Mouse (Mus musculus) hindbrain, embryonic 13.5 days (tissue): ENCODE measurements at regions not wholly inside any gene's neighbourhood (a gene's known extent, or its start where the extent isn't known, plus 50 kb on each side); places are given as distances from the start of the nearest gene placed in this dataset.

Source experiments
- ATAC-seq: fragments of 200-750 bp; cut with Nextera tagmentation; 2 replicates; pipeline ENCODE4 v1.8.0; 2017; ENCODE audit warnings: moderate TSS enrichment; ENCODE audit not compliant: low FRiP score
- H3K27ac ChIP-seq: fragments of 300-500 bp; sonication (generic); 2 replicates; pipeline ENCODE4 v1.5.1; 2015; ENCODE audit warnings: inconsistent platforms, mild to moderate bottlenecking, moderate library complexity
- H3K27me3 ChIP-seq: fragments of 300-500 bp; sonication (generic); 2 replicates; pipeline ENCODE4 v1.6.1; 2015; ENCODE audit warnings: mild to moderate bottlenecking, inconsistent platforms
- H3K36me3 ChIP-seq: fragments of 300-500 bp; sonication (generic); 2 replicates; pipeline ENCODE4 v1.6.1; 2015; ENCODE audit warnings: mild to moderate bottlenecking, inconsistent platforms
- H3K4me1 ChIP-seq: fragments of 300-500 bp; sonication (generic); replicated peaks from 2 replicates; pipeline ENCODE4 v1.6.1; 2015; ENCODE audit warnings: inconsistent platforms
- H3K4me2 ChIP-seq: fragments of 300-500 bp; sonication (generic); 2 replicates; pipeline ENCODE4 v1.6.1; 2015; ENCODE audit warnings: inconsistent platforms, mild to moderate bottlenecking, moderate library complexity
- H3K4me3 ChIP-seq: fragments of 300-500 bp; sonication (generic); 2 replicates; pipeline ENCODE4 v1.5.1; 2015; ENCODE audit warnings: mild to moderate bottlenecking, inconsistent platforms
- H3K9ac ChIP-seq: fragments of 300-500 bp; sonication (generic); 2 replicates; pipeline ENCODE4 v1.6.1; 2015; ENCODE audit warnings: mild to moderate bottlenecking, inconsistent platforms
- H3K9me3 ChIP-seq: fragments of 300-500 bp; sonication (generic); 2 replicates; pipeline ENCODE4 v1.6.1; 2016; ENCODE audit warnings: inconsistent platforms
- WGBS: fragments of 180-500 bp; shearing (Covaris S2); methylation state at CpG from one replicate; pipeline ENCODE4 v1.1.7; 2015; 5-methylcytosine and 5-hydroxymethylcytosine counted together

DNA sequence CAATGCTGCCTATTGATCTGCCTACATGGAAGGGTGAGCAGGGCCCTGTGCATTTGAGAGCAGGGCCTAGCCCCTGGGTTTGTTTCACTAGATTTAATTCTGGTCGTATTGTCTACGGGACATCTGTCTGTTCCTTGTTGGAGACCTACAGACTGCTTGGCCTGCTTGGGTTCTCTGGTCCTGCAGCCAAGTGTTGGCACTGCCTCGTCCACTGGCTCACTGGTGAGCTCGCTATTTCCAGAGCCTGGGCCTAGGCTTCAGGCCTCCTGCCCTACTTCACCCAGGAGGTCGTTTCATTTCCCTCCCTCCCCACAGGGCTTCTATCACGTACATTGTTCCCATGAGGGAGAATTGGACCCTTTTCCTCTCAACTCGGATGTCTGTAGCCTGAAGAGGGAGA lies 62.2 kb upstream of the Blcap start:
- 53% methylated on average over 7 of the region's 7 CpGs for WGBS
- no peak overlapping the region for H3K27ac ChIP-seq
- H3K9me3 ChIP-seq, result no peaks in the 10 kb centered on the region
- H3K4me1 ChIP-seq, result peaks cover 18% of the 10 kb centered on the region
- H3K27me3 ChIP-seq, result peaks cover 10% of the 10 kb centered on the region; the same call in 1 of the 2 replicates
- H3K4me2 ChIP-seq, result no peak overlapping the region
- H3K4me3 ChIP-seq, result no peak overlapping the region
- ATAC-seq, result no peak
- H3K9ac ChIP-seq, result 0 out of 2 replicates have a peak overlapping the region, but pooled peaks have one; percentile 19
- no peaks in the 10 kb centered on the region for H3K36me3 ChIP-seq

DNA sequence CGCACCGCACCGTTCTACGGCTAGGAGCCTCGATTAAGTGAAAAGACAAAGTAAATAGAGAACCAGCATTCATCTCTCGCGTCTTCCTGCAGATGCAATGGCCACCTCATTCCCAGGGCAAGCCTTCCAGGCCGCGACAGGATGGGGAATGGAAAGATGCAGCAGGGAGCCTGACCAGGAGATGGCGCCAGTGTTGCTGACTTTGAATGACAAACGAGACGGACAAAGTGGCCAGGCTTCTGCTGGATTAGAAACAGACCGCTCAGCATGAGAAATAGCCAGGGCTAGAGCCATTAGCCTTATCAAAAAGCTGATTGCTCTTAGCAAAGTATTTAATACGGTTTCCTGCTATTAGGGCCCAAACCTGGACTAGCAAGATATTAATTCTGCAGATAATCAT lies 64.6 kb upstream of the Blcap start:
- Histone ChIP-seq H3K4me3 (no peak overlapping the region), H3K4me2 (no peak overlapping the region), H3K4me1 (peaks cover 18% of the 10 kb centered on the region), H3K36me3 (no peaks in the 10 kb centered on the region), H3K9me3 (no peaks in the 10 kb centered on the region), H3K27ac (peak overlapping the region; percentile 62), H3K9ac (no peak overlapping the region), H3K27me3 (peaks cover 10% of the 10 kb centered on the region; the same call in 1 of the 2 replicates)
- peak; percentile 69; the same call in 1 of the 2 replicates for ATAC-seq
- 11% methylated on average over 14 of the region's 14 CpGs for whole genome bisulfite sequencing

DNA sequence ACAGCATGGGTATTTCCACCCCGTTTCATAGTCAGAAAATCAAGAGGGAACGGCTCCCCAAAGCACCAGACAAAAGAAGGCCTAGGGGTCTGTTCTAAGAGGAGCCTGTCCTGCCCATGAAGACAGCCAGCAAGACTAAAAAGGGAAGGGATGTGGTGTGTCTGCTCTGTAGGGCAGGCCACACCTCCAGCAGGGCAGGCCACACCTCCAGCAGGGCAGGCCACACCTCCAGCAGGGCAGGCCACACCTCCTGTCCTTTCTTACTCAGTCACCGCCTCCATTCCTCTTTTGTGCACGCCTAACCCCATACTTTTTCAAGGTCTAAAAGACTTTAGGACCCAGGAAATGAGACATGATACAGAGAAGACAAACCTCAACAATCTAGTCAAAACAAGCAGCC lies 69.8 kb upstream of the Blcap start:
- Histone ChIP-seq H3K9me3 (no peaks in the 10 kb centered on the region), H3K4me1 (peaks cover 11% of the 10 kb centered on the region), H3K4me3 (no peak overlapping the region), H3K27me3 (no peaks in the 10 kb centered on the region), H3K4me2 (no peak overlapping the region), H3K27ac (no peak overlapping the region), H3K9ac (no peak overlapping the region), H3K36me3 (no peaks in the 10 kb centered on the region)
- no peak for ATAC-seq
- WGBS, result 35% methylated on average over 4 of the region's 4 CpGs

DNA sequence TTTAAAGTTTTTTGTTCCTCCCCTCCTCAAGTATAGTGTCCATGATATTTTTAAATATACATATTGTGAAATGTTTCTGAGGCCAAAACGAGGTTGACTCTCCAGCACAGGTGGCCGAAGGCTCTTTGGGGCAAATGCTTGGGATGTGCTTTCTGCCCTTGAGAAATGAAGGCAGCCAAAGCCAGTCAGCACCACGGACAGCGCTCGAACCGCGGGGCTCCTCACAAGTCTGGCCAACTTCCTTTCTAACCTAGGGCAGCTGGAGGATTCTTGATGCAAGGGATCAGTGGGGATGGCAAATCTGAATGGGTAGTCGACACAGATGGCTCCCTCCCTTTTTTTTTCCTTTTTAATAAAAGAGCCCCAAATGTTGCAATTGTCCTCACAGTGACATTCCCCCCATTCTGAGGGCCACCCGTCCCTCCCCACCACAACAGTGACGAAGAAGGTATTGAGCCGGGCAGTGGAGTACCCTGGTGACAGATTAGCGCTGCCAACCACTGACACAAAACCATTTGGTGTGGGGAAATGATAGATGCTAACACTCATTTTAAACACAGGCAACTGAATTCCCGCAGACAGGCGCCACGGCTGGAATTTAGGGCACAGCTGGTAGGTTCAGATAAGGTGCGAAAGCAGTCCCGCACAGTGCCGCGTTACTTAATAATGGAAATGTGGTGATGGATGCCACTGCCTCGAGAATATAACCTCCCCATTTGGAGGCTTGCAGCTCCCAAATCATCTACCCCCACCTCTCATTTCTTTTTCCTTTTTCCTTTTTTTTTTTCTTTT lies 73.4 kb upstream of the Ctnnbl1 start:
- H3K27me3 ChIP-seq, result no peaks in the 10 kb centered on the region
- H3K36me3 ChIP-seq, result no peaks in the 10 kb centered on the region
- H3K27ac ChIP-seq, result peak overlapping the region; percentile 52; the same call in 1 of the 2 replicates
- peak; percentile 53; the same call in 1 of the 2 replicates for ATAC-seq
- 18% methylated on average over 20 of the region's 20 CpGs for WGBS
- no peak overlapping the region for H3K4me2 ChIP-seq
- no peak overlapping the region for H3K4me3 ChIP-seq
- H3K9me3 ChIP-seq, result no peaks in the 10 kb centered on the region
- no peak overlapping the region for H3K9ac ChIP-seq
- H3K4me1 ChIP-seq, result peaks cover 44% of the 10 kb centered on the region

DNA sequence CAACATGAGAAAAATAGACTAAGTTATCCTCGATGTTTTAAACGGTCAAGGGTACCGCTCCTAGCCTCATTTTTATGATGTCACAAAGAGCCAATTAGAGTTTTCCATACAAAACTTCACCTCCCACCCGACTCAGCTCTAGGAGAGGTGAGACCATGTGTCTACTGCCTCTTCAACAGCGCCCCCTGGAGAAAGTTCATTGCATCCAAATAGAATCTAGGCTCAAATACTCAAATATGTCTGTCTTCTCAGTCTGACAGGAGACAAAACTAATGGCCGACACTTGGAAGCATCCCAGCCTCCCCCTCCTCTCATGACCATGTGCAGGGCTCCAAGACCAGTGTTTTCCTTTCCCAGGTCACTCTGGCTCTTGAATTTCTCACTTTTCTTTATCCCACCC lies 72.7 kb upstream of the Ctnnbl1 start:
- Histone ChIP-seq H3K27me3 (no peaks in the 10 kb centered on the region), H3K27ac (peak overlapping the region; percentile 52; the same call in 1 of the 2 replicates), H3K36me3 (no peaks in the 10 kb centered on the region), H3K9me3 (no peaks in the 10 kb centered on the region), H3K4me2 (no peak overlapping the region), H3K4me3 (no peak overlapping the region), H3K9ac (no peak overlapping the region), H3K4me1 (peaks cover 42% of the 10 kb centered on the region)
- WGBS, result 58% methylated on average over 6 of the region's 6 CpGs
- no peak for ATAC-seq

DNA sequence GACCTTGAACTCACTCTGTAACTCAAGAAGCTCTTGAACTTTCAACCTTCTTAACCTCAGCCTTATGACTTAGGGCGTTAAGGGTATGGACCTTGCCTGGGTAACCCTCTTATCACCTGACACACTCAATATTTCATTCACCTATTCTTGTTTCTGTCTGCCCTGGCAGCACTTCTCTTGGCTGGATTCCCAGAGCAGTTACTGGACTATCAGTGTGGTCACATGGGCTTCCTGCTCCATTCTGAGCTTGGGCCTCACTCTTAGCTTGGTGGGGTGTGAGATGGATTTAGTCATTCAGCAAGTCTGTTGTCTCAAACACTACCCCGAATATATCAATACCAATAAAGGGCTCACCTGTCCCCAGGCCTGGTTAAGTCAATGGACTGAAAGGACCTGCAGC lies 67.0 kb upstream of the Ctnnbl1 start:
- H3K36me3 ChIP-seq, result no peaks in the 10 kb centered on the region
- no peaks in the 10 kb centered on the region for H3K27me3 ChIP-seq
- H3K4me3 ChIP-seq, result no peak overlapping the region
- H3K9me3 ChIP-seq, result no peaks in the 10 kb centered on the region
- H3K27ac ChIP-seq, result no peak overlapping the region
- ATAC-seq, result no peak
- H3K4me2 ChIP-seq, result no peak overlapping the region
- peaks cover 13% of the 10 kb centered on the region for H3K4me1 ChIP-seq
- no peak overlapping the region for H3K9ac ChIP-seq
- WGBS, result 80% methylated on average over 2 of the region's 2 CpGs

DNA sequence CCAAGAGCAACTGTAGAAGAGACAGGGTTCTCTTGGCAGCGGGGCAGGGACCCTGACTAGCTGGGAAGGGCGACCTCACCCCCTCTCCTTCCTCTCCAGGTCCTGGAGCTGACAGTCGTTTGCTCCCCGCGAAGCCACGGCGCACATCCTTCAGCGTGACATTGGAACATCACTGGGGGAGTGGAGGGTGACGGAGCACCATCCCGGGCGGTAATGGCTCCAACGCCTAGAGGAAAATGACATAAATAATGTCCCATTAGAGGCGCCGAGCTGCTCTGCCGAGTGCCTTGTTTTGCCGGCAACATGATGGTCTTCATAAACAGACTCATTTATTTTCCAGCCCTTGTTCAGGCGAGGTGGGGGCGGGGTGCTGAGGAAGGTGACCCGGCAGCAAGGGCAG lies 62.3 kb upstream of the Ctnnbl1 start:
- Histone ChIP-seq H3K9ac (no peak overlapping the region), H3K4me3 (no peak overlapping the region), H3K9me3 (no peaks in the 10 kb centered on the region), H3K4me1 (peaks cover 17% of the 10 kb centered on the region), H3K36me3 (no peaks in the 10 kb centered on the region), H3K27ac (peak overlapping the region; percentile 73), H3K4me2 (no peak overlapping the region), H3K27me3 (no peaks in the 10 kb centered on the region)
- ATAC-seq, result 0 out of 2 replicates have a peak, but pooled peaks have one; percentile 32
- WGBS, result 61% methylated on average over 19 of the region's 19 CpGs

DNA sequence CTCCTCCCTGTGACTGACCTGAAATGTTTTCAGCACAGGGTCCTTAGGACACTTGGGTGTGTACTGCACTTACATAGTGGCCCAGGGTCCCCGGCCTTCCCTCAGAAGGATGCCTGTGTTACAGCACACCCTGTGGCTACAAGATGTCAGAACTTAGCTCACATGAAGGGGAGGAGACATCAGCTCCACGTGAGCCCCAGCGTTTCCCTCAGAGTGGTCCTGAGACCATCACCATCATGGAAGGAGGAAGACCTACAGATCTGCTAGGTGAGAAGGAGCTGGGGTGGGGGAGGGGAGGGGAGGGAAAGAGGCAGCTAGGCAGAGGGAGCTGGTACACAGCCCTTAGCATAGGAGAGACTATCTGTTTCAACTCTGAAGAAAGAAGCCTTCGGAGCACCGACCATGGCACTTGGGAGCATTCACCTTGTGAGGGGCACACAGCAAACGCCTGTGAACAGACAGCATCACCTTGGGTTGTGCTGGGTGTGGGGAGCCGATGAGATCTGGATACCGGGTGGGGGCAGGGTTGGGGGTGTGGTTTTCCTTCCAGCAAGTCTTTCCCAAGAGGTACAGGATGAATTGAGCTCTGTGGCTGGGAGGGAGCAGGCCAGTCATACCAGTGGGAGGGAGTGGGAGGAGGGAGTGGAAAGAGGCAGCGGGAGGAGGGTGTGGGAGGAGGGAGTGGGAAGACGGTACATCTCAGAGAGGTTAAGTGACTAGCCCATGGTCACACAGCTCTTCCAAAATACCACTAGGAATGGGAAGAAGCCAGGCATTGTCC lies 60.6 kb upstream of the Ctnnbl1 start:
- Histone ChIP-seq H3K9me3 (no peaks in the 10 kb centered on the region), H3K4me1 (peaks cover 17% of the 10 kb centered on the region), H3K4me2 (no peak overlapping the region), H3K27ac (peak overlapping the region; percentile 24; the same call in 1 of the 2 replicates), H3K9ac (no peak overlapping the region), H3K36me3 (no peaks in the 10 kb centered on the region), H3K4me3 (no peak overlapping the region), H3K27me3 (no peaks in the 10 kb centered on the region)
- 52% methylated on average over 10 of the region's 10 CpGs for WGBS
- no peak for ATAC-seq

DNA sequence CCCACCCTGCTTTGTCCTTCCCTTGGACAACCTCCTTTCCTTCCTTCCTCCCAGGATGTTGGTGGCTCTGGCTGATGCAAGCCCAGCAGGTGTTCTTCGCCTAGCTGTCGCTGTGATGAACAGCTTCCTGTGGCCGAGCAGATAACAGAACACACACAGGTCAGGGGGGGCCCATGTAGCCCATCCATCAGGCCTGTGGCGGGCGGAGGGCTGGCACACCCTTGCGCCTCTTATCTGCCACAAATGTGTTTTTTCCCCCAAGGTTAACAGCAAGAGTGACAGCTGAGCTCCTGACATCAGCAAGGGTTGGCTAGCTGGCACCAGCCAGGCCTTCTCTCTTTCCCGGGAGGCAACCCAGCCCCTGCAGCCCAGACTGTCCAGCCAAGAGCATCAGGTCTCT lies 59.9 kb upstream of the Ctnnbl1 start:
- no peak overlapping the region for H3K4me3 ChIP-seq
- no peak for ATAC-seq
- 47% methylated on average over 7 of the region's 7 CpGs for WGBS

DNA sequence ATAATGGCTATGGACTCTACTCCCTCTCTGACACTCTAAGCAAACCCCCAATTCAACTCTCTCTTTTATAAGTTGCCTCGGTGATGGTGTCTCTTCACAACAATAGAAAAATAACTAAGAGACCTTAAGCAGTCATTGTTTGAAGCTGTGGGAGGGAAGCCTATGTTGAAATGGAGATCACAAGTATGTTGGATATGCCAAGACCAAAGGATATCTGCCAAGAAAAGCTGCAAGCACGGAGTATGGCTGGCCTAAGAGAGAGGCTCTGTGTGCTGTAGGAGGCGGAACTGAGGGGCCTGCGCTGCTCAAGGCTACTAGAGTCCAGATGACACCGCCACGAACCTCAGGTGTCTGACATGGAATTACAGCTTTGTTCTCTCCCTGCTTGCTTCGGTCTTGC lies 55.3 kb upstream of the Ctnnbl1 start:
- Histone ChIP-seq H3K4me2 (no peak overlapping the region), H3K27me3 (no peaks in the 10 kb centered on the region), H3K4me3 (no peak overlapping the region), H3K36me3 (no peaks in the 10 kb centered on the region), H3K9ac (no peak overlapping the region), H3K9me3 (peaks cover 6% of the 10 kb centered on the region; the same call in 1 of the 2 replicates), H3K27ac (no peak overlapping the region), H3K4me1 (no peaks in the 10 kb centered on the region)
- ATAC-seq, result no peak
- WGBS, result 73% methylated on average over 7 of the region's 7 CpGs

More for the DNA sequence above, 59.9 kb upstream of the Ctnnbl1 start:
- Histone ChIP-seq H3K4me2 (no peak overlapping the region), H3K9me3 (no peaks in the 10 kb centered on the region), H3K36me3 (no peaks in the 10 kb centered on the region), H3K27ac (no peak overlapping the region), H3K27me3 (no peaks in the 10 kb centered on the region), H3K9ac (no peak overlapping the region), H3K4me1 (peaks cover 17% of the 10 kb centered on the region)
